Mouse (Mus musculus) cerebellum, postnatal 10 days (tissue): ENCODE data around the gene Atp6v1g1.

Source experiments
- DNase-seq, 2 experiments: peaks; one replicate each; pipeline ENCODE4 v3.0.0; 2021; ENCODE audit warnings: mixed read lengths in 2 of 2

Gene Atp6v1g1

GRCm38 (mm10) chr4:63585216-63585615, 40.6 kb downstream of the Atp6v1g1 start:
- DNase-seq = no peak

DNA sequence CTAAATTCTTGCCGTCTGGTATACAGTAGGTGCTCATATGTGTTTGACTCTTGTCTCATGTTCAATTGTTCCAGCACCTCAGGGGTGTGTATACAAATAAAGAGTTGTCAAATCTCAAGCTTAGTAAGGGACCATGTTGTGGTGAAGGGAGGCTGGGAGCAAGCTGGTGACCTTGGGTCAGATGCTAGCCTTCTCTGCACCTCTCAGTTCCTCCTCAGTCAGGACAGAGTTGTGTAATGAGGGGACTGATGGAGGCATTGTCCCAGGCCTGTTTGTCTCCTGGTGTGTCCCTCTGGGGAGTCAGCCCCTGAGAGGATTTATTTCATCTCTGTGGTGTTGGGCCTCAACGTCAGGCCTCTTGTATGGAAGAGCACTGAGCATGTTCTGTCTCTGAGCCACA, 41.7 kb downstream of the Atp6v1g1 start:
- DNase-seq = no peak

DNA sequence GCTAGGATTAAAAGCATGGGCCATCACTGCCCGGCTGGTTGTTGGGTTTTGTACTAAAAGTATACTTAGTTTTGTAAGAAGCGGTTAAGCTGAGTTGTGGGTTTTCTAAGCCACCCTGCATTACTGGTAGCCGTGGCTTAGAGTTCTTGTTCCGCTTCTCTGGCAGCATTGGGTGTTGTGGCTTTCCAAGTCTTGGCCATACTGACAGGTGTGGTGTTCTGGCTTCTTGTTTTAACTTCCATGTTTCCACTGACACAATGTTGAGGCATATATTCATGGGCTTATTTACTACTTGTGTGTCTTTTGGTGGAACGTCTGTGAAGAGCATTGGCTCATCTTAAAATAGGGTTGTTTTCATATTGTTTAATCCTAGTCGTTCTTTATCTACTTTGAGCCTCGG, 45.4 kb downstream of the Atp6v1g1 start:
- DNase-seq = no peak

GRCm38 (mm10) chr4:63590538-63590937, 46.0 kb downstream of the Atp6v1g1 start:
- no peak for DNase-seq

- no peak for DNase-seq
Measured at GRCm38 (mm10) chr4:63594459-63595110, 50.0 kb downstream of the Atp6v1g1 start.

- no peak for DNase-seq
Measured at GRCm38 (mm10) chr4:63595259-63595658, 50.7 kb downstream of the Atp6v1g1 start.

GRCm38 (mm10) chr4:63596010-63596409, 51.4 kb downstream of the Atp6v1g1 start:
- no peak for DNase-seq
